Comparison of ENCODE assay signal across 30 mouse cellular contexts in genomic region chr10:59268109-59268508, GRCm38 (mm10). TPM values are rescaled to one million over a fixed set of nuclear protein-coding genes. Genes with fewer than 3 reads are reported as not detected.
A peak's percentile ranks its signal among the peaks of the same experiment; 100 is the strongest.
DNase-seq lines count a peak whose midpoint lies in the region; ATAC-seq and TF ChIP-seq lines count a peak whose summit lies in the region.
"Had no signal": no experiment of that assay in that cellular context is flagged by ENCODE, and none has a peak within 500 bp of the region (broad histone marks: within the 10 kb centered on the region; RNA-seq: fewer than 3 reads in every experiment).

No protein-coding gene starts in this region.

- no peaks in the 10 kb centered on the region for H3K79me2 ChIP-seq in CH12.LX (replicated peaks; ENCODE audit: control insufficient read depth, extremely low read depth, insufficient read depth, poor library complexity, severe bottlenecking)

- TF ChIP-seq RAD21 in CH12.LX (IDR thresholded peaks at IDR 0.05; ENCODE audit: low read depth, low read length) = no peak

- TF ChIP-seq EP300 in CH12.LX (IDR thresholded peaks at IDR 0.05; ENCODE audit: low read length) = peak; percentile 54

- no peak overlapping the region for H3K4me3 ChIP-seq in CH12.LX (replicated peaks in 1 of 3; ENCODE audit: low read depth in 2 of 3, low read length in 2 of 3, poor library complexity in 1 of 3)
- H3K4me3 ChIP-seq in liver, embryonic 11.5 days (ENCODE audit: low read depth, low read length) = no peak overlapping the region
- H3K4me3 ChIP-seq: embryonic facial prominence, embryonic 10.5 days; embryonic facial prominence, embryonic 13.5 days; erythroblast, embryonic 14.5 days; forebrain, embryonic 12.5 days; heart, embryonic 12.5 days; heart, embryonic 15.5 days; hindbrain, embryonic 10.5 days; hindbrain, embryonic 13.5 days had no signal

- no peaks in the 10 kb centered on the region for H3K9me3 ChIP-seq in CH12.LX (replicated peaks; ENCODE audit: low read length)
- H3K9me3 ChIP-seq in liver, embryonic 11.5 days (ENCODE audit: control insufficient read depth, low read length) = no peaks in the 10 kb centered on the region
- H3K9me3 ChIP-seq: embryonic facial prominence, embryonic 10.5 days; embryonic facial prominence, embryonic 13.5 days; forebrain, embryonic 12.5 days; G1E; heart, embryonic 12.5 days; heart, embryonic 15.5 days; hindbrain, embryonic 13.5 days had no signal

- no peak for DNase-seq in CH12.LX (ENCODE audit: extremely low read depth)
- DNase-seq in liver, embryonic 11.5 days (ENCODE audit: low spot score) = no peak
- no peak for DNase-seq in left cerebral cortex, postnatal 4 days
- DNase-seq in urinary bladder, adult 2 months (ENCODE audit: low spot score) = no peak
- DNase-seq: adrenal gland, adult 2 months; adrenal gland, postnatal 14 days; cerebellum, adult 11 months; cerebellum, adult 2 months; cerebellum, adult 9-11 months; cerebellum, postnatal 25 days; embryo, embryonic 11 days; gastrocnemius, postnatal 10 days; gastrocnemius, postnatal 36 days; heart, adult 18-20 months; heart, postnatal 10 days; heart, postnatal 36 days had no signal

- H3K27me3 ChIP-seq in CH12.LX (replicated peaks) = no peaks in the 10 kb centered on the region
- H3K27me3 ChIP-seq in liver, embryonic 11.5 days (replicated peaks; ENCODE audit: control insufficient read depth, insufficient read depth, low read length) = no peaks in the 10 kb centered on the region
- H3K27me3 ChIP-seq: embryonic facial prominence, embryonic 13.5 days; forebrain, embryonic 12.5 days; heart, embryonic 12.5 days; heart, embryonic 15.5 days; hindbrain, embryonic 13.5 days; Patski had no signal

- in situ Hi-C loops in CH12.LX (cut with MboI; ENCODE audit: low pct_ligation_motif_present, low pct_unique_long_range_greater_than_20kb, low sequenced_read_pairs) = no loop called here

- intact Hi-C loops in left cerebral cortex, postnatal 4 days (cut with DNase I) = no loop called here

- no peak overlapping the region for H3K27ac ChIP-seq in CH12.LX (ENCODE audit: insufficient read depth, low read depth)
- no peak overlapping the region for H3K27ac ChIP-seq in liver, embryonic 11.5 days (ENCODE audit: low read depth, low read length)
- H3K27ac ChIP-seq: embryonic facial prominence, embryonic 10.5 days; embryonic facial prominence, embryonic 13.5 days; forebrain, embryonic 12.5 days; heart, embryonic 15.5 days; hindbrain, embryonic 10.5 days; hindbrain, embryonic 13.5 days had no signal

- peak; percentile 29 for ATAC-seq in granulocyte monocyte progenitor cell, adult 5-6 weeks (replicated peaks; ENCODE audit: poor library complexity, severe bottlenecking)
- ATAC-seq in megakaryocyte, adult 5-6 weeks (ENCODE audit: poor library complexity, severe bottlenecking) = peak; percentile 36
- ATAC-seq in liver, embryonic 11.5 days (replicated peaks; ENCODE audit: low FRiP score) = no peak
- ATAC-seq: forebrain, embryonic 16.5 days; hindbrain, embryonic 16.5 days; Patski had no signal

- H3K36me3 ChIP-seq in CH12.LX (replicated peaks in 1 of 2; ENCODE audit: control insufficient read depth in 1 of 2, insufficient read depth in 1 of 2, low read length in 1 of 2) = no peaks in the 10 kb centered on the region
- no peaks in the 10 kb centered on the region for H3K36me3 ChIP-seq in liver, embryonic 11.5 days (ENCODE audit: control insufficient read depth, insufficient read depth, low read length)
- H3K36me3 ChIP-seq: embryonic facial prominence, embryonic 10.5 days; embryonic facial prominence, embryonic 13.5 days; forebrain, embryonic 12.5 days; G1E; heart, embryonic 12.5 days; heart, embryonic 15.5 days; hindbrain, embryonic 10.5 days; hindbrain, embryonic 13.5 days had no signal

- dilution Hi-C loops in CH12.LX (cut with MboI; ENCODE audit: extremely low pct_ligation_motif_present, extremely low pct_unique_long_range_greater_than_20kb, low sequenced_read_pairs) = no loop called here

- TF ChIP-seq POLR2A in CH12.LX (IDR thresholded peaks at IDR 0.05; ENCODE audit: low read depth, low read length) = no peak

- H3K4me2 ChIP-seq in CH12.LX (ENCODE audit: insufficient read depth, low read depth, poor library complexity, severe bottlenecking) = peak overlapping the region; percentile 32; the same call in 1 of the 2 replicates
- H3K4me2 ChIP-seq in liver, embryonic 11.5 days = no peak overlapping the region
- H3K4me2 ChIP-seq: embryonic facial prominence, embryonic 13.5 days; forebrain, embryonic 12.5 days; heart, embryonic 12.5 days; heart, embryonic 15.5 days; hindbrain, embryonic 13.5 days had no signal

- peaks cover 5 to 41% of the 10 kb centered on the region in 2 experiments for H3K4me1 ChIP-seq in CH12.LX (ENCODE audit: control insufficient read depth in 1 of 2, insufficient read depth in 2 of 2)
- H3K4me1 ChIP-seq in liver, embryonic 11.5 days (replicated peaks; ENCODE audit: control insufficient read depth, insufficient read depth, low read length) = peaks cover 14% of the 10 kb centered on the region
- H3K4me1 ChIP-seq: hindbrain, embryonic 13.5 days had no signal

- no peak overlapping the region for H3K9ac ChIP-seq in CH12.LX (ENCODE audit: insufficient read depth, low read depth)
- no peak overlapping the region for H3K9ac ChIP-seq in liver, embryonic 11.5 days (ENCODE audit: low read depth, low read length)
- H3K9ac ChIP-seq: embryonic facial prominence, embryonic 13.5 days; forebrain, embryonic 12.5 days; heart, embryonic 12.5 days; heart, embryonic 15.5 days; hindbrain, embryonic 13.5 days had no signal

- 47% methylated on average over 4 of the region's 4 CpGs for WGBS in liver, embryonic 11.5 days

- TF ChIP-seq CTCF in CH12.LX (conservative IDR thresholded peaks at IDR 0.05 in 1 of 2, IDR thresholded peaks at IDR 0.05 in 1 of 2; ENCODE audit: low read depth in 2 of 2, low read length in 2 of 2) = no peak

TF ChIP-seq in CH12.LX, 34 proteins besides CTCF, POLR2A, EP300 and RAD21 (continues in another document):
- TF ChIP-seq SMC3 (IDR thresholded peaks at IDR 0.05; ENCODE audit: low read depth, low read length) (peak; percentile 12; the same call in 1 of the 2 replicates), SIN3A (IDR thresholded peaks at IDR 0.05; ENCODE audit: low read length) (no peak), MYC (IDR thresholded peaks at IDR 0.05; ENCODE audit: low read depth, low read length) (no peak), IRF4 (IDR thresholded peaks at IDR 0.05; ENCODE audit: low read depth, low read length) (peak; percentile 53), JUN (IDR thresholded peaks at IDR 0.05; ENCODE audit: insufficient read depth, low read depth, low read length) (no peak), ZC3H11A (IDR thresholded peaks at IDR 0.05; ENCODE audit: low read depth, low read length) (no peak), GABPA (IDR thresholded peaks at IDR 0.05; ENCODE audit: insufficient replicate concordance, low read depth, low read length) (no peak), BHLHE40 (IDR thresholded peaks at IDR 0.05; ENCODE audit: low read depth, low read length) (0 out of 2 replicates have a peak, but pooled peaks have one; percentile 19), MXI1 (IDR thresholded peaks at IDR 0.05; ENCODE audit: low read depth, low read length) (no peak), MAFK (IDR thresholded peaks at IDR 0.05; ENCODE audit: insufficient replicate concordance, low read length) (no peak), RCOR1 (conservative IDR thresholded peaks at IDR 0.05; ENCODE audit: low read depth, low read length) (no peak), CHD1 (IDR thresholded peaks at IDR 0.05; ENCODE audit: low read depth, low read length) (no peak), POLR2AphosphoS2 (IDR thresholded peaks at IDR 0.05; ENCODE audit: low read depth, low read length) (no peak), TCF12 (IDR thresholded peaks at IDR 0.05; ENCODE audit: low read depth, low read length) (no peak), MAX (IDR thresholded peaks at IDR 0.05; ENCODE audit: low read length) (no peak), NELFE (IDR thresholded peaks at IDR 0.05; ENCODE audit: low read depth, low read length) (no peak), USF2 (conservative IDR thresholded peaks at IDR 0.05; ENCODE audit: low read depth, low read length) (no peak)

RNA-seq across cellular contexts. Expression of gene Sowahc, which starts 46.4 kb away (rescaled TPM):
- total RNA-seq in CH12.LX (2012; rRNA removed) (25.1 and 25.9 TPM in 2 replicates), CH12.LX (2014; rRNA removed) (50.0 and 52.2 TPM in 2 replicates)
- polyA plus RNA-seq in CH12.LX (2012; ENCODE audit: insufficient read length, low read depth) = 19.1 and 19.9 TPM in 2 replicates
- 6.9 and 8.1 TPM in 2 replicates for total RNA-seq in granulocyte monocyte progenitor cell, adult 5-6 weeks (2014; fragmentation: Nextera tagmentation)
- total RNA-seq in granulocyte monocyte progenitor cell, adult 5-6 weeks (2017) = 17.2 and 19.6 TPM in 2 replicates
- total RNA-seq in megakaryocyte, adult 5-6 weeks (2015) = 50.0 and 54.3 TPM in 2 replicates
- 56.0 and 68.8 TPM in 2 replicates for total RNA-seq in megakaryocyte, adult 5-6 weeks (2017)
- polyA plus RNA-seq in liver, embryonic 11.5 days (2014; fragmentation: Nextera tagmentation; extraction: Ambion mirVana) = 3.6 and 4.5 TPM in 2 replicates
- 10 to 100 TPM; 15.0 to 17.7 TPM for total RNA-seq in left cerebral cortex, postnatal 4 days (2021)
- polyA plus RNA-seq in urinary bladder, adult 2 months (2012; rRNA removed) = 31.7 and 34.0 TPM in 2 replicates
- polyA plus RNA-seq: erythroblast, embryonic 14.5 days had no signal

RNA-seq across cellular contexts. Expression of gene Sept10, which starts 46.5 kb away (rescaled TPM):
- 8.5 and 10.3 TPM in 2 replicates for total RNA-seq in CH12.LX (2012; rRNA removed)
- 13.1 and 14.9 TPM in 2 replicates for total RNA-seq in CH12.LX (2014; rRNA removed)
- 6.9 and 8.9 TPM in 2 replicates for polyA plus RNA-seq in CH12.LX (2012; ENCODE audit: insufficient read length, low read depth)
- 8.8 and 11.6 TPM in 2 replicates for total RNA-seq in granulocyte monocyte progenitor cell, adult 5-6 weeks (2014; fragmentation: Nextera tagmentation)
- 7.7 and 17.8 TPM in 2 replicates for total RNA-seq in granulocyte monocyte progenitor cell, adult 5-6 weeks (2017)
- 17.6 and 19.8 TPM in 2 replicates for total RNA-seq in megakaryocyte, adult 5-6 weeks (2015)
- 44.5 and 54.9 TPM in 2 replicates for total RNA-seq in megakaryocyte, adult 5-6 weeks (2017)
- polyA plus RNA-seq in liver, embryonic 11.5 days (2014; fragmentation: Nextera tagmentation; extraction: Ambion mirVana) = 28.4 and 30.9 TPM in 2 replicates
- total RNA-seq in left cerebral cortex, postnatal 4 days (2021) = 10 to 100 TPM; 16.7 to 18.4 TPM
- polyA plus RNA-seq in urinary bladder, adult 2 months (2012; rRNA removed) = 28.0 and 31.4 TPM in 2 replicates
- polyA plus RNA-seq: erythroblast, embryonic 14.5 days had no signal

RNA-seq across cellular contexts. Expression of gene P4ha1, which starts 55.0 kb away (rescaled TPM):
- total RNA-seq in CH12.LX (2012; rRNA removed) (52.0 and 87.2 TPM in 2 replicates), CH12.LX (2014; rRNA removed) (138 and 141 TPM in 2 replicates)
- 38.4 and 39.9 TPM in 2 replicates for polyA plus RNA-seq in CH12.LX (2012; ENCODE audit: insufficient read length, low read depth)
- total RNA-seq in granulocyte monocyte progenitor cell, adult 5-6 weeks (2014; fragmentation: Nextera tagmentation) = 18.4 and 23.4 TPM in 2 replicates
- total RNA-seq in granulocyte monocyte progenitor cell, adult 5-6 weeks (2017) = 40.1 and 46.9 TPM in 2 replicates
- 9.6 and 14.3 TPM in 2 replicates for total RNA-seq in megakaryocyte, adult 5-6 weeks (2015)
- total RNA-seq in megakaryocyte, adult 5-6 weeks (2017) = 19.2 and 25.0 TPM in 2 replicates
- 60.6 and 61.1 TPM in 2 replicates for polyA plus RNA-seq in liver, embryonic 11.5 days (2014; fragmentation: Nextera tagmentation; extraction: Ambion mirVana)
- total RNA-seq in left cerebral cortex, postnatal 4 days (2021) = 10 to 100 TPM; 21.1 to 21.8 TPM
- polyA plus RNA-seq in urinary bladder, adult 2 months (2012; rRNA removed) = 36.0 TPM in 2 replicates
